Mouse (Mus musculus) myocyte (in vitro differentiated cells): ENCODE measurements around the gene Cdc14a. TPM values are rescaled to one million over a fixed set of nuclear protein-coding genes. Genes with fewer than 3 reads are reported as not detected.

ENCODE experiments used
- H3K27me3 ChIP-seq: one replicate; pipeline ENCODE4 v1.6.1; 2011; ENCODE audit not compliant: control insufficient read depth, insufficient read depth, insufficient read length
- H3K36me3 ChIP-seq: one replicate; pipeline ENCODE4 v1.6.1; 2011; ENCODE audit not compliant: control insufficient read depth, insufficient read depth
- H3K4me2 ChIP-seq: one replicate; pipeline ENCODE4 v1.6.1; 2011; ENCODE audit warnings: low read depth, control low read depth
- H3K4me3 ChIP-seq: one replicate; pipeline ENCODE4 v1.5.1; 2011; ENCODE audit warnings: mild to moderate bottlenecking, control low read depth, moderate library complexity
- H3K79me2 ChIP-seq: one replicate; pipeline ENCODE4 v1.6.1; 2011; ENCODE audit not compliant: control insufficient read depth, insufficient read depth
- H3ac ChIP-seq: one replicate; pipeline ENCODE4 v1.6.1; 2011; ENCODE audit not compliant: control insufficient read depth, insufficient read length
- CEBPB ChIP-seq: IDR thresholded peaks from 2 replicates; pipeline ENCODE4 v1.6.1; 2011; ENCODE audit warnings: mild to moderate bottlenecking, moderate library complexity; ENCODE audit not compliant: poor library complexity, insufficient read depth, severe bottlenecking
- E2F4 ChIP-seq: IDR thresholded peaks from one replicate; pipeline ENCODE4 v1.6.1; 2011; ENCODE audit warnings: mild to moderate bottlenecking, control low read depth, moderate library complexity; ENCODE audit not compliant: insufficient read depth
- MAX ChIP-seq: IDR thresholded peaks from one replicate; pipeline ENCODE4 v1.6.1; 2011; ENCODE audit warnings: low read depth, mild to moderate bottlenecking, control low read depth
- MYOD1 ChIP-seq, 3 experiments: IDR thresholded peaks; one replicate each; pipeline ENCODE4 v1.6.1; 2011; ENCODE audit warnings: control low read depth in 2 of 3, low read depth in 2 of 3, mild to moderate bottlenecking in 2 of 3, moderate library complexity in 1 of 3; ENCODE audit not compliant: insufficient read length in 2 of 3, control insufficient read depth in 1 of 3
- MYOG ChIP-seq, 3 experiments: IDR thresholded peaks; one replicate each; pipeline ENCODE4 v1.6.1; 2011; ENCODE audit warnings: control low read depth in 2 of 3, low read depth in 2 of 3, mild to moderate bottlenecking in 2 of 3; ENCODE audit not compliant: insufficient read length in 2 of 3, control insufficient read depth in 1 of 3, insufficient read depth in 1 of 3
- POLR2A ChIP-seq: IDR thresholded peaks from one replicate; pipeline ENCODE4 v1.6.1; 2011; ENCODE audit warnings: low read depth, mild to moderate bottlenecking, control low read depth, moderate library complexity; ENCODE audit not compliant: insufficient read length
- POLR2AphosphoS2 ChIP-seq: IDR thresholded peaks from one replicate; pipeline ENCODE4 v1.6.1; 2011; ENCODE audit warnings: low read depth, control low read depth; ENCODE audit not compliant: insufficient read length
- REST ChIP-seq: IDR thresholded peaks from one replicate; pipeline ENCODE4 v1.6.1; 2011; ENCODE audit warnings: mild to moderate bottlenecking, control low read depth, moderate library complexity; ENCODE audit not compliant: insufficient read depth, insufficient read length
- SRF ChIP-seq: IDR thresholded peaks from one replicate; pipeline ENCODE4 v1.6.1; 2011; ENCODE audit warnings: low read depth; ENCODE audit not compliant: control insufficient read depth, insufficient read length
- TCF12 ChIP-seq: IDR thresholded peaks from one replicate; pipeline ENCODE4 v1.6.1; 2011; ENCODE audit warnings: mild to moderate bottlenecking, control low read depth; ENCODE audit not compliant: poor library complexity, insufficient read depth, severe bottlenecking
- TCF3 ChIP-seq: IDR thresholded peaks from one replicate; pipeline ENCODE4 v1.6.1; 2011; ENCODE audit warnings: low read depth, control low read depth; ENCODE audit not compliant: insufficient read length
- USF1 ChIP-seq: IDR thresholded peaks from one replicate; pipeline ENCODE4 v1.6.1; 2011; ENCODE audit warnings: low read depth, mild to moderate bottlenecking, control low read depth, moderate library complexity
- polyA plus RNA-seq: library from polyadenylated mRNA; unstranded; fragments of >200 nt; fragmentation: generic; extraction: Trizol; gene quantifications from one replicate; pipeline ENCODE4 v1.2.1, GENCODE M21; 2012; ENCODE audit warnings: missing spikeins

The Cdc14a gene
- polyA plus RNA-seq, 1 experiment = 0.65 TPM

DNA sequence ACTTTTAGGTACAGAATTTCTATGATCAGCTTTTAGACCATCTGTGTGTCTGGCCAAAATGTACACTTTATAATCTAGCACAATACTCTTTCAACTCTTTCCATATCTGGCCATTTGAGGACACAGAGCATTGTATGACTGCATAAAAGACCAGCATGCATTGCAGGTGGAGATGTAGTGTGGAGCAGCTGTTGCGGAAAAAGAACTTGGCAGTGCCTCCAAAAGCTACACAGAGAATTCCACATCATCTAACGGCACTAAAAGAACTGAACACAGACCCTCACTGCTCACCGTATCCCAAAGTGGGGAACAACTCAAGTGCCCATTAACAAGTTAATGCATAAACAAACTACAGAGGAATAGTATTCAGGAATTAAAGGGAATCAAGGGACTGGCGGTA, 112.0 kb downstream of the Cdc14a start:
- H3K4me2 ChIP-seq = no peak overlapping the region
- no peaks in the 10 kb centered on the region for H3K27me3 ChIP-seq
- H3K4me3 ChIP-seq = no peak overlapping the region
- TF ChIP-seq TCF12 (no peak), CEBPB (no peak), USF1 (no peak), REST (no peak), TCF3 (no peak), MAX (no peak), POLR2A (no peak), MYOD1 (IDR thresholded peaks at IDR 0.05; ENCODE audit: control insufficient read depth in 1 of 3, insufficient read length in 2 of 3, low read depth in 2 of 3) (no peak), SRF (no peak), E2F4 (no peak), POLR2AphosphoS2 (no peak), MYOG (IDR thresholded peaks at IDR 0.05; ENCODE audit: control insufficient read depth in 1 of 3, insufficient read depth in 1 of 3, insufficient read length in 2 of 3, low read depth in 2 of 3) (no peak)
- no peaks in the 10 kb centered on the region for H3K36me3 ChIP-seq
- no peak overlapping the region for H3ac ChIP-seq
- H3K79me2 ChIP-seq = no peaks in the 10 kb centered on the region

DNA sequence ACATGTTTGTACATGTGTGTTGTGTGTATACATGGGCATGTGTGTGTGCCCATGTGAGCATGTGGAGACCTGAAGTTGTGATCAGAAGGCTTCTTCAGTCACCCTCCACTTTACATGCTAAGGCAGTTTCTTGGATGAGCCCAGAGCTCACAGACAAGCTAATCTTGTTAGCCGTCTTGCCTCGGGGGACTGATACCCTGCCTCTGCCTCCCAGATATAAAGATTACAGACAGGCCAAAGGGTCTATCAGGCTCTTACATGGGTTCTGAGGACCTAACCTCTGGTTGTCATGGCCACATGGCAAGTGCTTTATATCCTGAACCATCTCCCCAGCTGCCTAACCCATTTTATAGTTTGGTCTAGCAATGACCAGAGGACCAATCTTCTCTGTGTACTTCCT, 112.7 kb downstream of the Cdc14a start:
- TF ChIP-seq CEBPB = no peak
- TF ChIP-seq TCF3 = no peak
- TF ChIP-seq REST = no peak
- no peak for TF ChIP-seq E2F4
- TF ChIP-seq POLR2A = no peak
- no peak for TF ChIP-seq POLR2AphosphoS2
- no peak for TF ChIP-seq MYOG (IDR thresholded peaks at IDR 0.05; ENCODE audit: control insufficient read depth in 1 of 3, insufficient read depth in 1 of 3, insufficient read length in 2 of 3, low read depth in 2 of 3)
- no peak overlapping the region for H3K4me2 ChIP-seq

DNA sequence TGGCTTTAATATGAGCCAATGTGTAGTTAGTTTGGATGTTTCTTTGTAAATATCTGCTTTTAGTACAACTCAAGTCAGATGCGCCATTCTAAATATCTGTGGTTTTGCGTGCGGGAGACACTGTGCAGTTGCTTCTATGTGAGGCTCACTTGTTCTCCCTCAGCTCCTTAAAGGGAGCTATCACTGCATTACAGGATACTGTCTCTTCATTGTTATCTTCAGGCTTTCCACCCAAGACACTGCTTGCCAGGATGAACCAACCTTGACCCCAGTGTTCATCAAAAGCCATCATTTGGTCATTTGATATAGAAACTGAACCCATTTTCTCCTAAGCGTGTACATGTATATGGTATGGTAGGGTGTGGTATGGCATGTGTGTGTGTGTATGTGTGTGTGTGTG, 113.2 kb downstream of the Cdc14a start:
- no peaks in the 10 kb centered on the region for H3K27me3 ChIP-seq
- no peaks in the 10 kb centered on the region for H3K79me2 ChIP-seq
- no peak overlapping the region for H3K4me3 ChIP-seq
- no peak for TF ChIP-seq E2F4
- no peak for TF ChIP-seq MYOD1 (IDR thresholded peaks at IDR 0.05; ENCODE audit: control insufficient read depth in 1 of 3, insufficient read length in 2 of 3, low read depth in 2 of 3)
- TF ChIP-seq CEBPB = no peak
- TF ChIP-seq MAX = no peak
- no peak for TF ChIP-seq TCF3
- TF ChIP-seq SRF = no peak
- no peak for TF ChIP-seq POLR2A
- TF ChIP-seq MYOG (IDR thresholded peaks at IDR 0.05; ENCODE audit: control insufficient read depth in 1 of 3, insufficient read depth in 1 of 3, insufficient read length in 2 of 3, low read depth in 2 of 3) = no peak
- no peak for TF ChIP-seq USF1
- no peak for TF ChIP-seq POLR2AphosphoS2
- no peak for TF ChIP-seq REST
- no peak for TF ChIP-seq TCF12
- H3ac ChIP-seq = no peak overlapping the region
- no peaks in the 10 kb centered on the region for H3K36me3 ChIP-seq
- H3K4me2 ChIP-seq = no peak overlapping the region

More for the DNA sequence above, 112.7 kb downstream of the Cdc14a start:
- Histone ChIP-seq H3K79me2 (no peaks in the 10 kb centered on the region), H3K36me3 (no peaks in the 10 kb centered on the region), H3ac (no peak overlapping the region), H3K27me3 (no peaks in the 10 kb centered on the region), H3K4me3 (no peak overlapping the region)

DNA sequence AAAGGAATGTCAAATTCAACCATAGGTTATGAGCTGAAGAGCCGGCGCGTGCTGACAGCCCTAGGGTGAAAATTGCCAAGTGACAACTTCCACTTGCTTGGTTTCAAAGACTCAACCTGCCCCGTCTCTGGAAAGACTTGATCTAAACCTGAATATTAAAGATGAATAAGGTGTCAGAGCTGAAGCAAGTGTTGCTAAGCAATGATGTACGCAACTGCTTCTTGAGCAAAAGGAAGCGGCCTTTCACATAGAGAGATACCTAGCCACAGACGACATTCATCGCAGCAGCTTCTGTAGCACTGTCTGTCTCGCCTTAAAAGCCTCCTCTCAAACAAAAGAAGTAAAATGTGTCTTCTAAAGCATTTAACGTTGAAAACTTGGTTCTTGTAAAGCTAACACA, 113.8 kb downstream of the Cdc14a start:
- Histone ChIP-seq H3K4me3 (no peak overlapping the region), H3K79me2 (no peaks in the 10 kb centered on the region), H3ac (no peak overlapping the region), H3K4me2 (no peak overlapping the region), H3K27me3 (no peaks in the 10 kb centered on the region), H3K36me3 (no peaks in the 10 kb centered on the region)
- TF ChIP-seq TCF3 (no peak), POLR2AphosphoS2 (no peak), CEBPB (no peak), USF1 (no peak), MYOD1 (IDR thresholded peaks at IDR 0.05; ENCODE audit: control insufficient read depth in 1 of 3, insufficient read length in 2 of 3, low read depth in 2 of 3) (no peak), MAX (no peak), TCF12 (no peak), SRF (no peak), E2F4 (no peak), POLR2A (no peak), REST (no peak), MYOG (IDR thresholded peaks at IDR 0.05; ENCODE audit: control insufficient read depth in 1 of 3, insufficient read depth in 1 of 3, insufficient read length in 2 of 3, low read depth in 2 of 3) (no peak)
